Comparison of ENCODE assay signal across 13 mouse cellular contexts in genomic region chr8:112735575-112735974, GRCm38 (mm10).
DNase-seq lines count a peak whose midpoint lies in the region; ATAC-seq and TF ChIP-seq lines count a peak whose summit lies in the region.
"Had no signal": no experiment of that assay in that cellular context is flagged by ENCODE, and none has a peak within 500 bp of the region (broad histone marks: within the 10 kb centered on the region; RNA-seq: fewer than 3 reads in every experiment).

No protein-coding gene starts in this region.

- WGBS in limb, embryonic 14.5 days = 72% methylated on average over 3 of the region's 3 CpGs
- 88% methylated on average over 3 of the region's 3 CpGs for WGBS in limb, embryonic 10.5 days
- WGBS in forebrain, postnatal 0 days = 79% methylated on average over 3 of the region's 3 CpGs

- ATAC-seq in limb, embryonic 14.5 days (ENCODE audit: low FRiP score, low read depth) = no peak
- ATAC-seq in CD4-positive, CD25-positive, alpha-beta regulatory T cell, adult 4 months = no peak
- ATAC-seq in forebrain, postnatal 0 days = no peak

- no peak for TF ChIP-seq CTCF in gastrocnemius, adult 2 months (IDR thresholded peaks at IDR 0.05)
- TF ChIP-seq CTCF in forebrain, postnatal 0 days (IDR thresholded peaks at IDR 0.05; ENCODE audit: low read depth) = no peak

- DNase-seq in gastrocnemius, adult 2 months = peak; percentile 25
- no peak for DNase-seq in gastrocnemius, postnatal 25 days
- peak; percentile 47 for DNase-seq in limb, embryonic 14.5 days (ENCODE audit: low spot score)
- no peak for DNase-seq in limb, embryonic 10.5 days (ENCODE audit: low spot score)
- DNase-seq in Muller cell, postnatal 12 days (ENCODE audit: inconsistent ontology term) = peak; percentile 25
- peak; percentile 74 to 79 for DNase-seq in cerebellum, postnatal 14 days
- no peak for DNase-seq in forebrain, postnatal 0 days
- DNase-seq: heart, adult 11 months; thymus, postnatal 36 days had no signal

- H3K9ac ChIP-seq in limb, embryonic 14.5 days (ENCODE audit: low read depth, low read length, severe bottlenecking) = no peak overlapping the region
- no peak overlapping the region for H3K9ac ChIP-seq in forebrain, postnatal 0 days
- H3K9ac ChIP-seq: forebrain, embryonic 12.5 days; limb, embryonic 12.5 days had no signal

- no peaks in the 10 kb centered on the region for H3K27me3 ChIP-seq in limb, embryonic 14.5 days (ENCODE audit: control insufficient read depth, insufficient read depth, low read length)
- no peaks in the 10 kb centered on the region for H3K27me3 ChIP-seq in limb, embryonic 10.5 days (ENCODE audit: low read depth, poor library complexity, severe bottlenecking)
- H3K27me3 ChIP-seq in forebrain, postnatal 0 days (ENCODE audit: insufficient read depth, low read length) = no peaks in the 10 kb centered on the region
- H3K27me3 ChIP-seq: CH12.LX; forebrain, embryonic 12.5 days; limb, embryonic 12.5 days had no signal

- no peak overlapping the region for H3K4me3 ChIP-seq in gastrocnemius, adult 2 months
- no peak overlapping the region for H3K4me3 ChIP-seq in limb, embryonic 14.5 days (replicated peaks; ENCODE audit: low read length)
- H3K4me3 ChIP-seq in limb, embryonic 10.5 days = no peak overlapping the region
- no peak overlapping the region for H3K4me3 ChIP-seq in forebrain, postnatal 0 days (ENCODE audit: low read depth, low read length)
- H3K4me3 ChIP-seq: forebrain, embryonic 12.5 days; limb, embryonic 12.5 days had no signal

- H3K9me3 ChIP-seq in limb, embryonic 14.5 days (ENCODE audit: control insufficient read depth, low read length) = no peaks in the 10 kb centered on the region
- H3K9me3 ChIP-seq in limb, embryonic 10.5 days (replicated peaks) = no peaks in the 10 kb centered on the region
- no peaks in the 10 kb centered on the region for H3K9me3 ChIP-seq in forebrain, postnatal 0 days (ENCODE audit: low read length)
- H3K9me3 ChIP-seq: forebrain, embryonic 12.5 days; limb, embryonic 12.5 days had no signal

- no peaks in the 10 kb centered on the region for H3K4me1 ChIP-seq in limb, embryonic 14.5 days (ENCODE audit: control insufficient read depth, insufficient read depth, low read length)
- no peaks in the 10 kb centered on the region for H3K4me1 ChIP-seq in limb, embryonic 10.5 days
- no peaks in the 10 kb centered on the region for H3K4me1 ChIP-seq in forebrain, postnatal 0 days (ENCODE audit: insufficient read depth)
- H3K4me1 ChIP-seq: forebrain, embryonic 12.5 days; limb, embryonic 12.5 days had no signal

- no peak for TF ChIP-seq POLR2A in limb, embryonic 14.5 days (IDR thresholded peaks at IDR 0.05; ENCODE audit: borderline replicate concordance, extremely low read depth, insufficient read depth, insufficient read length)

- H3K4me2 ChIP-seq in limb, embryonic 14.5 days (replicated peaks; ENCODE audit: low read depth, low read length, severe bottlenecking) = no peak overlapping the region
- no peak overlapping the region for H3K4me2 ChIP-seq in forebrain, postnatal 0 days (ENCODE audit: low read depth)
- H3K4me2 ChIP-seq: forebrain, embryonic 12.5 days; limb, embryonic 12.5 days had no signal

- H3K36me3 ChIP-seq in limb, embryonic 14.5 days (ENCODE audit: control insufficient read depth, insufficient read depth, low read length) = no peaks in the 10 kb centered on the region
- H3K36me3 ChIP-seq in limb, embryonic 10.5 days = no peaks in the 10 kb centered on the region
- H3K36me3 ChIP-seq in forebrain, postnatal 0 days (ENCODE audit: insufficient read depth) = no peaks in the 10 kb centered on the region
- H3K36me3 ChIP-seq: forebrain, embryonic 12.5 days; limb, embryonic 12.5 days had no signal

- no peak overlapping the region for H3K27ac ChIP-seq in gastrocnemius, adult 2 months
- no peak overlapping the region for H3K27ac ChIP-seq in limb, embryonic 14.5 days (replicated peaks; ENCODE audit: low read depth, low read length)
- no peak overlapping the region for H3K27ac ChIP-seq in limb, embryonic 10.5 days
- no peak overlapping the region for H3K27ac ChIP-seq in forebrain, postnatal 0 days (ENCODE audit: low read depth, low read length)
- H3K27ac ChIP-seq: forebrain, embryonic 12.5 days; limb, embryonic 12.5 days had no signal

- intact Hi-C loops in gastrocnemius, adult 2 months (cut with DNase I) = no loop called here

Comparison
In these comparisons a context has a peak if more than half of its experiments do, and no peak if none do; other contexts are left out.
1. DNase-seq: peak in gastrocnemius, adult 2 months (single experiment), limb, embryonic 14.5 days (single experiment), Muller cell, postnatal 12 days (single experiment) and cerebellum, postnatal 14 days (2 of 2); none in gastrocnemius, postnatal 25 days (single experiment), limb, embryonic 10.5 days (single experiment) and forebrain, postnatal 0 days (single experiment).